Mouse (Mus musculus): ENCODE measurements around the gene Efemp2.
"Not testable (repeated sequence)": the region's sequence is repeated elsewhere in the genome, so short reads cannot be mapped to it uniquely, and the experiment has no call there.

The Efemp2 gene

GRCm38 (mm10) chr19:5477004-5477667 lies 3.4 kb downstream of the Efemp2 start:
- in situ Hi-C loops (cut with MseI, MboI), result no loop called here

GRCm38 (mm10) chr19:5477668-5478300 lies 4.0 kb downstream of the Efemp2 start:
- in situ Hi-C loops (cut with MseI, MboI), result no loop called here

GRCm38 (mm10) chr19:5480016-5480415 lies 6.3 kb downstream of the Efemp2 start:
- in situ Hi-C loops (cut with MseI, MboI), result no loop called here

GRCm38 (mm10) chr19:5481398-5481797 lies 7.6 kb downstream of the Efemp2 start:
- in situ Hi-C loops (cut with MseI, MboI), result no loop called here

GRCm38 (mm10) chr19:5483386-5484359 lies 9.9 kb downstream of the Efemp2 start:
- in situ Hi-C loops (cut with MseI, MboI), result no loop called here

GRCm38 (mm10) chr19:5484496-5484895 lies 10.7 kb downstream of the Efemp2 start:
- in situ Hi-C loops (cut with MseI, MboI), result no loop called here

GRCm38 (mm10) chr19:5485371-5485770 lies 11.6 kb downstream of the Efemp2 start:
- in situ Hi-C loops (cut with MseI, MboI), result no loop called here

- in situ Hi-C loops (cut with MseI, MboI), result no loop called here
These were observed 12.1 kb downstream of the Efemp2 start for GRCm38 (mm10) chr19:5485821-5486220.

- in situ Hi-C loops (cut with MseI, MboI), result no loop called here
These were observed 12.5 kb downstream of the Efemp2 start for GRCm38 (mm10) chr19:5486286-5486685.

GRCm38 (mm10) chr19:5486771-5487170 lies 13.0 kb downstream of the Efemp2 start:
- in situ Hi-C loops (cut with MseI, MboI), result no loop called here

- in situ Hi-C loops (cut with MseI, MboI), result no loop called here
These were observed 14.2 kb downstream of the Efemp2 start, which contains the start of gene Mus81 for GRCm38 (mm10) chr19:5487768-5488550. Mus81 (minus strand) TSS chr19:5488402.

GRCm38 (mm10) chr19:5488878-5489571 lies 15.3 kb downstream of the Efemp2 start:
- in situ Hi-C loops (cut with MseI, MboI), result no loop called here

- in situ Hi-C loops (cut with MseI, MboI), result not testable (repeated sequence)
These were observed 16.0 kb downstream of the Efemp2 start for GRCm38 (mm10) chr19:5489721-5490120.

- in situ Hi-C loops (cut with MseI, MboI), result no loop called here
These were observed 16.7 kb downstream of the Efemp2 start, which contains the start of gene Cfl1 for GRCm38 (mm10) chr19:5490313-5490897. Cfl1 (plus strand) TSS chr19:5490455.

- in situ Hi-C loops (cut with MseI, MboI), result no loop called here
These were observed 17.3 kb downstream of the Efemp2 start for GRCm38 (mm10) chr19:5490898-5491708.

- in situ Hi-C loops (cut with MseI, MboI), result no loop called here
These were observed 18.9 kb downstream of the Efemp2 start for GRCm38 (mm10) chr19:5492641-5493040.

- in situ Hi-C loops (cut with MseI, MboI), result not testable (repeated sequence)
These were observed 19.6 kb downstream of the Efemp2 start for GRCm38 (mm10) chr19:5493301-5493721.

GRCm38 (mm10) chr19:5494314-5494713 lies 20.6 kb downstream of the Efemp2 start:
- in situ Hi-C loops (cut with MseI, MboI), result no loop called here

GRCm38 (mm10) chr19:5495353-5496051 lies 21.7 kb downstream of the Efemp2 start:
- in situ Hi-C loops (cut with MseI, MboI), result no loop called here
